Mouse (Mus musculus) forebrain, embryonic 16.5 days (tissue): ENCODE measurements around the gene Stard5. TPM values are rescaled to one million over a fixed set of nuclear protein-coding genes. Genes with fewer than 3 reads are reported as not detected.

ENCODE experiments used
- ATAC-seq: fragments of 200-750 bp; cut with Nextera tagmentation; 2 replicates; pipeline ENCODE4 v1.8.0; 2017; ENCODE audit warnings: mild to moderate bottlenecking, moderate library complexity
- H3K27ac ChIP-seq: fragments of 300-500 bp; sonication (generic); 2 replicates; pipeline ENCODE4 v1.5.1; 2014; ENCODE audit warnings: low read length, control low read depth
- H3K27me3 ChIP-seq: fragments of 300-500 bp; sonication (generic); replicated peaks from 2 replicates; pipeline ENCODE4 v1.6.1; 2014; ENCODE audit warnings: low read length; ENCODE audit not compliant: control insufficient read depth, insufficient read depth
- H3K36me3 ChIP-seq: fragments of 300-500 bp; sonication (generic); 2 replicates; pipeline ENCODE4 v1.6.1; 2014; ENCODE audit not compliant: control insufficient read depth, insufficient read depth
- H3K4me1 ChIP-seq: fragments of 300-500 bp; sonication (generic); replicated peaks from 2 replicates; pipeline ENCODE4 v1.6.1; 2014; ENCODE audit warnings: low read length; ENCODE audit not compliant: control insufficient read depth, insufficient read depth
- H3K4me2 ChIP-seq: fragments of 300-500 bp; sonication (generic); 2 replicates; pipeline ENCODE4 v1.6.1; 2014; ENCODE audit warnings: mild to moderate bottlenecking, low read length, control low read depth
- H3K4me3 ChIP-seq: fragments of 300-500 bp; sonication (generic); replicated peaks from 2 replicates; pipeline ENCODE4 v1.5.1; 2014; ENCODE audit warnings: mild to moderate bottlenecking, low read length, control low read depth
- H3K9ac ChIP-seq: fragments of 300-500 bp; sonication (generic); replicated peaks from 2 replicates; pipeline ENCODE4 v1.6.1; 2014; ENCODE audit warnings: low read depth, low read length, control low read depth
- H3K9me3 ChIP-seq: fragments of 300-500 bp; sonication (generic); 2 replicates; pipeline ENCODE4 v1.6.1; 2016; ENCODE audit warnings: low read length; ENCODE audit not compliant: control insufficient read depth
- WGBS: fragments of 180-500 bp; shearing (Covaris S2); extraction: QIAGEN DNeasy Blood & Tissue Kit; methylation state at CpG from one replicate; pipeline ENCODE4 v1.1.7; 2014; 5-methylcytosine and 5-hydroxymethylcytosine counted together
- polyA plus RNA-seq: library from polyadenylated mRNA; unstranded; fragments of >200 nt; fragmentation: Nextera tagmentation; extraction: Ambion mirVana; gene quantifications from 2 replicates; pipeline ENCODE4 v1.2.1, GENCODE M21; 2015

The Stard5 gene
- polyA plus RNA-seq, 1 experiment from 2014 or later: 7.2 TPM

DNA sequence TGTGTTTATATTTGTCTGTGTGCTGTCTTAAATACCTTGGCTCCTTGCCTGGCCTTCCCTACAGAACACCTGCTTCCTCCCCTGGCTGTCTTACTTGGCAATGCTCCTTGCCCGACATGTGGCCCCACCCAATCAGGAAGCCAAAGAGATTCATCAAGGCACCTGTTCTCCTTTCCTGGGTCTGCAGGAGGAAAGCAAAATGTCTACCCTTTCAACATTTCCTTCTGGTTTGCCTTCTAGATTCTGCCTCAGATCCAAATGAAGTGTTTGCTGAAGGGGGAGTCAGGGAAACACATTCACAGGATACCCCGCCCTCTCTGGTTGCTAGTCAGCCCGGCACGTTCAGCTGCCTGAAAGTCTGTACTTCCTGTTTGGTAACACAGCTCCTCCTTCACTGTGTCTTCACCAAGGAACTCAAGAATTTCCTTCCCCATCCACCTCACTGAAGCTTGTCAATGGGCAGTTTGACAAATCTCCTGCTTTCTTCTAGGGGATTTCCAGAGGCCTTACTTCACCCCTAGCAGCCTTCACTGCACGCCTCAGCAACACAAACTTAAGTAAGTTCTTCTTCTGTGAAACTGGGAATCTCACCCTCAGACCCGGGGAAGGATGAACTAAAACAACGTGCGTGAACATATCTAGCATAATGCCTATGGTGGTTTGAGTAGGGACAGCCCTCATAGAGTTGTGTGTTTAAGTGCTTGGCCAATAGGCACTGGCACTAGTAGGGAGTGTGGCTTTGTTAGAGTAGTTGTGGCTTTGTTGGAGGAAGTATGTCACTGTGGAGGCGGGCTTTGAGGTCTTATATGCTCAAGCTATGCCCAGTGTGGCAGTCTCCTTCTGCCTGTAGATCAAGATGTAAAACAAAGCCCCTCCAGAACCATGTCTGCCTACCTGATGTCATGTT, 27.7 kb downstream of the Stard5 start:
- WGBS: 80% methylated on average over 9 of the region's 9 CpGs
- no peaks in the 10 kb centered on the region for H3K9me3 ChIP-seq
- no peak overlapping the region for H3K9ac ChIP-seq
- no peak overlapping the region for H3K27ac ChIP-seq
- H3K4me1 ChIP-seq: no peaks in the 10 kb centered on the region
- no peak overlapping the region for H3K4me2 ChIP-seq
- H3K36me3 ChIP-seq: no peaks in the 10 kb centered on the region
- peak; percentile 31; the same call in 1 of the 2 replicates for ATAC-seq
- H3K27me3 ChIP-seq: no peaks in the 10 kb centered on the region
- H3K4me3 ChIP-seq: no peak overlapping the region

DNA sequence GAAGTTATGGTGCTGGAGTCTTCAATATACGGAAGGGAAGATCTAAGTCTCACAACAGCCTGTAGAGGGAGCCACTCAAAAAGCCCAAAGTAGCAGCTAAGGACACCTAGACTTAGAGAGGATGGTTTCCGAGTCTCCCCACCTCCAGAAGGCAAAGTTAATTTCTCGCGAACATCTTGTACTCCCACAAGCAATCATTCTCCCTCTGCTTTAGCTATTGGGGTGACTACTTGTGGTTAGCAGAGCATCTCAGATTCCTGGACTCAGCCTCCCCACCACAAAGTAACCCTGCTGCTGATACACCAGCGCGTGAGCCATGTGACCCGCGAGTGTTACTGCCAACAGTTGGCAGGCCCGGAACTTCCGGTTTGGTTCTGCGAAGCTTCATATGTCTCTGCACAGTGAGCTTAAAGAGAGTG, 28.5 kb downstream of the Stard5 start:
- no peak for ATAC-seq
- H3K36me3 ChIP-seq: no peaks in the 10 kb centered on the region
- 87% methylated on average over 11 of the region's 11 CpGs for WGBS
- no peak overlapping the region for H3K4me3 ChIP-seq
- no peak overlapping the region for H3K27ac ChIP-seq
- no peaks in the 10 kb centered on the region for H3K4me1 ChIP-seq
- no peaks in the 10 kb centered on the region for H3K9me3 ChIP-seq
- no peak overlapping the region for H3K4me2 ChIP-seq
- H3K27me3 ChIP-seq: no peaks in the 10 kb centered on the region
- no peak overlapping the region for H3K9ac ChIP-seq

DNA sequence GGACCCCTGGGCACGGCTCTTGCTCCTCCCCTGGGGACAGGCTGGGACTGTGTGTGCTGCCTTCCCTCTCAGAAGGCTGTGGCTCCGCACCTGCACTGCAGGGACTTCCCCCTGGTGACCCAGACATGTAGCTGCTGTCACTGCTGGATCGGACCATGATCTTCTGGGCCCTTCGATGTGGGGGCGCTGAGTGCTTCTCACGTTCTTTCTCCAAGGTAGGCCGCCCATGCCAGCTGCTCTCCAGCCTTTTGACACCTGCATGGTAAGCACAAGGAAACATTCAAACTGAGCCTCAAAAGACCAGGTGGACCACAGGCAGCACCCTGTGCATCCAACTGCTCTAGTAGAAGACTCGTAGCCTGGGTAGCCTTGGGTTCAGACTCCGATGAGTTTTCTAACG, 29.3 kb downstream of the Stard5 start:
- no peaks in the 10 kb centered on the region for H3K9me3 ChIP-seq
- H3K36me3 ChIP-seq: no peaks in the 10 kb centered on the region
- H3K27ac ChIP-seq: no peak overlapping the region
- no peak overlapping the region for H3K4me2 ChIP-seq
- H3K4me1 ChIP-seq: no peaks in the 10 kb centered on the region
- H3K27me3 ChIP-seq: no peaks in the 10 kb centered on the region
- 90% methylated on average over 10 of the region's 10 CpGs for WGBS
- H3K4me3 ChIP-seq: no peak overlapping the region
- no peak for ATAC-seq
- no peak overlapping the region for H3K9ac ChIP-seq

DNA sequence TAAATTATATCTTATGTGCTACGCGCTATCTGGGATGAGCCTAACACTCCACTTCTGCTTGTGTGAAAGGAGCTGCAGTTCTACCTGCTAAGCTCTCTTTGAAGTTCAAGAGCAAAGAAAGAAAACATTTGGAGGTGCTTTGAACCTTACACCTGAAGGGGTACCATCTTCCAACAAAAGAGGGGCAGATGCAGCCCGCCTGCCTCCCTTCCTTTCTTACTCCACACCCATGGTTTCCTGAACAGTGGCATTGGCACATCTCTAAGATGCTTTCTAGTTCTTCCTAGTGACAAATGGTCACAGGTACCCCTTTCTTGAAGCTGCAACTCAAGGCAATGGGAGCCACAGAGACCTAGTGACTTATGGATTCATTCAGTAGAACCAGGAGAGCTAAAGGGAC, 30.0 kb downstream of the Stard5 start:
- no peak for ATAC-seq
- 94% methylated on average over 3 of the region's 3 CpGs for WGBS
- no peaks in the 10 kb centered on the region for H3K4me1 ChIP-seq

DNA sequence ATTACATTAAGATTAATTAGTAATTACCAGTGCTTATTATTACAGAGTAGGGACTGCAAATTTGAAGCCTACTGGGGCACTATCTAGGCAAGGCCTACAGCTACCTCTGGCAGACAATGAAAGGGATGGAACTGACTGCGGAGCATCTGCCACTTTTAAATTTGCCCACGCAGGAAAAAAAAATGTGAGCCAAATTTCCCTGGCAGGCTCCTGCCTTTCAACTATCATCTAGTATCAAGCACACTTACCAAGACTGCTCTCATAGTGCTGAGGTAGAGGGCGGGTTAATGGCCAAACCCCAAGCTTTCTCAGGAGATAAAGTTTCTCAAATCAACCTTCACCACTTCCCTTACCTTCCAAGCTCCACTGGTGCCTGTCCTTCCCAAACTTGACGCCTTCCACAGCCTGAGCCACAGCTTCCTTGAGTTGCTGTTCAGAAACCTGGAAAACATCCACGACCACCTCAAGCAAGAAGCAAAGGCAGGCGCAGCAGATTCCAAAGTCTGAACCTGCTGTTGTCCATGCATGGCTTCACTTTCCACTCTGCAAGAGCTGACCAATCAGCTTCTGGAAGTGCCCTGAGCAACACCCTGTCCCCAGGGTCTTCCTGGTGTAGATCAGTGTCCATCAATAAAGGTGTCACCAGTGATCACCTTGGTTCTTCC, 31.1 kb downstream of the Stard5 start:
- Histone ChIP-seq H3K36me3 (no peaks in the 10 kb centered on the region), H3K4me1 (no peaks in the 10 kb centered on the region), H3K4me3 (no peak overlapping the region), H3K9ac (no peak overlapping the region), H3K27ac (no peak overlapping the region), H3K9me3 (no peaks in the 10 kb centered on the region), H3K27me3 (no peaks in the 10 kb centered on the region), H3K4me2 (no peak overlapping the region)
- no peak; the same call in 1 of the 2 replicates for ATAC-seq
- 74% methylated on average over 6 of the region's 6 CpGs for WGBS

More for the DNA sequence above, 30.0 kb downstream of the Stard5 start:
- Histone ChIP-seq H3K4me3 (no peak overlapping the region), H3K4me2 (no peak overlapping the region), H3K9ac (no peak overlapping the region), H3K27ac (no peak overlapping the region), H3K36me3 (no peaks in the 10 kb centered on the region), H3K9me3 (no peaks in the 10 kb centered on the region), H3K27me3 (no peaks in the 10 kb centered on the region)

DNA sequence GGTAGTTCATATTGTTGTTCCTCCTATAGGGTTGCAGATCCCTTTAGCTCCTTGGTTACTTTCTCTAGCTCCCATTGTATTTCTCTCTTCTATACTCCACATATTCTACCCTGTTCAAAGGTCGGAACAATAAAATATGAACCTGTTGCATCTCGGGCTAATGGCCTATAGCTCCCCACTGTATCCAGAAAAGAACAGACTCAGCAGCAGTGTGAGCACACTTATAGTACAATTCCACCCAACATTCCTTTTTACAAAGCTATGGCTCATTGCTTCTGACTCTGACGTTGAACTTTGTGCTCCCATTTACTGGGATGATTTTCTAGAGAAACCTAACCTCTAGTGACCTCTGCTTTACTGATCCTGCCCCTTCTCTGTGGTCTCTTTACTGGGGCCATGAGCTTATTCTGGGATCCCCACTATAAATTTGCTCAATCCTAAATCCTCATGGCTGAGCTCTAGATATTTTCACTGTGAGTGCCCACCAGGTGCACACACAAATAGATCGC, 34.4 kb downstream of the Stard5 start:
- H3K4me1 ChIP-seq: no peaks in the 10 kb centered on the region
- no peak overlapping the region for H3K4me2 ChIP-seq
- H3K27ac ChIP-seq: no peak overlapping the region
- WGBS: 89% methylated on average over 4 of the region's 4 CpGs
- no peaks in the 10 kb centered on the region for H3K27me3 ChIP-seq
- no peaks in the 10 kb centered on the region for H3K9me3 ChIP-seq
- no peak overlapping the region for H3K9ac ChIP-seq
- H3K36me3 ChIP-seq: no peaks in the 10 kb centered on the region
- H3K4me3 ChIP-seq: no peak overlapping the region
- no peak for ATAC-seq

DNA sequence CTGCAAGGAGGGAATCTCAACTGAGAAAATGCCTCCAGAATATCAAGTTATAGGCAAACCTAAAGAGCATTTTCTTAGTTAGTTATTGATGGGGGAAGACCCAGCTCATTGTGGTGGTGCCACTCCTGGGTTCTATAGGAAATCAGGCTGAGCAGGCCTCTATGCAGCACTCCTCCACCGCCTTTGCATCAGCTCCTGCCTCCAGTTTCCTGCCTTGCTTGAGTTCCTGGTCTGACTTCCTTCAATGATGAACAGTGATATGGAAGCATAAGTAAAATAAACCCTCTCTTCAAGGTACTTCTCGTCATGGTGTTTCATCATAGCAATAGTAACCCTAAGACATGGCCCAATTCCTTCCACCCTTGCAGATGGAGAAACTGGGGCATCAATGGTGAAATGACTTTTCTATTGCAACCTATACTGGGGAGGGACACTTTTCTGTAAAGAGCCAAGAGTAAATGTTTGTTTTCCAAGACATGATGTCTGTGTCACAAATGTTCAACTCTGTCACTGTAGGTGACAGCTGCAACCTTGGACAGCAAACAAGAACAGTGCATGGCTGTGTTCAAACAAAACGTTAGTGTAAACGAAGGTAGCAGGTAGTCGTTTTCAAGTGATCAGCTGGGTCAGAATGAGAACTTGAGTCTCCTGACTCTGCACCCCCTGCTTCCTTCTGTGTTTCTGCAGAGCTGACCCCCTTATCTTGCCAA, 36.3 kb downstream of the Stard5 start:
- Histone ChIP-seq H3K4me1 (no peaks in the 10 kb centered on the region), H3K27me3 (no peaks in the 10 kb centered on the region), H3K4me2 (no peak overlapping the region), H3K4me3 (no peak overlapping the region), H3K9ac (no peak overlapping the region), H3K36me3 (no peaks in the 10 kb centered on the region), H3K9me3 (no peaks in the 10 kb centered on the region), H3K27ac (no peak overlapping the region)
- no peak for ATAC-seq
- 79% methylated on average over 5 of the region's 5 CpGs for WGBS

DNA sequence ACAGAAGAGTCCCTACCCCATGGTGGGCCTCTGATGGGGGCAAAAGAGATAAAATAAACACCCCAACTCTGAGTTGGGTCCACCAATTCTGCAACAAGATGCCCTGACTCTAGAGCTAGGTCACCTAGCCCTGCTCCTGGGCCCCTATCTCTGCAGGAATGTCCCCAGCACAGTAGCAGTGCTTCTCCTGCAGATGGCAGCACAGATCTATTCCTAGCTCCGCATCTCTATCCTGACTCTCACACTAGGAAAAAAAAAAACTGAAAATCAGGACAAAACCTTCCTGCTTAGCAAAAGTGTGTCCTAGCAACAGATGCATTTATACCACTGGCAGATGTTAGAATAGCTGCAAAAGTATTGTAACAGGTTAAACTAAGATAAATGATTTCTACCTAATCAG, 37.0 kb downstream of the Stard5 start:
- H3K27me3 ChIP-seq: no peaks in the 10 kb centered on the region
- H3K36me3 ChIP-seq: no peaks in the 10 kb centered on the region
- peak; percentile 75 for ATAC-seq
- 0% methylated on average over 1 of the region's 1 CpGs for WGBS
- no peaks in the 10 kb centered on the region for H3K4me1 ChIP-seq
- H3K4me2 ChIP-seq: no peak overlapping the region
- no peak overlapping the region for H3K4me3 ChIP-seq
- H3K27ac ChIP-seq: no peak overlapping the region
- H3K9me3 ChIP-seq: no peaks in the 10 kb centered on the region
- no peak overlapping the region for H3K9ac ChIP-seq

DNA sequence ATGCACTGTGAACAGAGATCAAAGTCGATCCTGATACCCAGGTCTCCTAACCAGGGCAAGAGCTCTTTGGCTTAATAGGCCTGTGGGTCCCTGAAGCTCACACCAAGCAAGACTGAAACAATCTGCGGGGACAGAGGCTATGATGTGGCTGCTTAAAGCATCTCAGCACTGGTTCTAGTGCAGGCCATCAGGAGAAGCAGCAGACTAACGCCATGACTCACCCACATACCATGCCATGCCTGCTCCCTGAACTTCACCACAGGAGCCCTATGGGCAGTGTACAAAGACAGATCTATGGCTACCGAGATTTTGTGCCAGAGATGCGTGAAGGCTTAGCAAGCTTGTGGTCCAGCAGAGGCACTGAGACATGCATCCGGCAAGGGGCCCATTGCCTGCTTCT, 39.8 kb downstream of the Stard5 start:
- ATAC-seq: no peak
- Histone ChIP-seq H3K4me2 (no peak overlapping the region), H3K27ac (no peak overlapping the region), H3K36me3 (no peaks in the 10 kb centered on the region), H3K9ac (no peak overlapping the region), H3K27me3 (no peaks in the 10 kb centered on the region), H3K4me3 (no peak overlapping the region), H3K9me3 (0 out of 2 replicates have a peak, but pooled peaks cover 2% of the 10 kb centered on the region), H3K4me1 (no peaks in the 10 kb centered on the region)
- 91% methylated on average over 6 of the region's 6 CpGs for WGBS
